Mouse (Mus musculus) c-Kit-negative CD71-positive TER-119-positive erythroid progenitor cells, embryonic 14.5 days (primary cell): Measurements from ENCODE around the gene Anapc1.

Experiments
- DNase-seq: peaks from one replicate; pipeline ENCODE4 v3.0.0-alpha.2; 2013; ENCODE audit warnings: low read depth, low spot score

The Anapc1 gene

GRCm38 (mm10) chr2:128566304-128567147 is 120.7 kb downstream of the Anapc1 start:
- no peak for DNase-seq

GRCm38 (mm10) chr2:128565904-128566303 is 121.3 kb downstream of the Anapc1 start:
- DNase-seq: no peak

GRCm38 (mm10) chr2:128564195-128564594 is 123.0 kb downstream of the Anapc1 start:
- no peak for DNase-seq
